Mouse (Mus musculus) MEL-GATA-1-ER (cell line): ENCODE results near the gene Psen2.

Experiments used
- DNase-seq: peaks from one replicate; pipeline ENCODE4 v3.0.0-alpha.2; 2012; ENCODE audit warnings: low read depth; ENCODE audit errors: extremely low read depth

The Psen2 gene

DNA sequence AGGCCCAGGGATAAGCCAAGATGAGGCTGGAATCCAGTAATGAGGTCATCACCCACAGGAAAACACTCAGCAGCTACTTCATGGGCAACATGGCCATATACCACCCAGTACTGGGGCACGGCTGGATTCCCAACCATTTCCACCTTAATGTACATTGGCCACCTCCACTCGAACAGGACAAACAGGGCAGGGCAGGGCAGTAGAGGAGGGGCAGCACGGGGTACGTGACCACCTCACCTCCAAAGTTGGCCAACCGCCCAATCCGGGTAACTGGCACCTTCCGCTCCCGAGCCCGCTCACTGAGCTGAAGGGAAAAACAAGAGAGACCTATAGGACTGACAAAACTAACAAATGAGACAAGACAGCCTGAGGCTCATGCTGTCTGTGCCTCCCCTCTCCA lies 84.9 kb downstream of the Psen2 start:
- no peak for DNase-seq
